Mouse (Mus musculus) lung, adult 2 months (tissue): Measurements from ENCODE around the gene Cwc25. TPM values are rescaled to one million over a fixed set of nuclear protein-coding genes. Genes with fewer than 3 reads are reported as not detected.
A peak's percentile ranks its signal among the peaks of the same experiment; 100 is the strongest.

Experiments
- DNase-seq: peaks from one replicate; pipeline ENCODE4 v3.0.0; 2022
- H3K4me1 ChIP-seq: fragments of 200-500 bp; 2 replicates; pipeline ENCODE4 v1.6.1; 2011; ENCODE audit warnings: low read length; ENCODE audit not compliant: control insufficient read depth, insufficient read depth
- H3K4me3 ChIP-seq: fragments of 200-500 bp; replicated peaks from 2 replicates; pipeline ENCODE3; 2011; ENCODE audit warnings: low read depth, mild to moderate bottlenecking, control low read depth, low read length; ENCODE audit errors: extremely low read depth
- CTCF ChIP-seq: fragments of 200-500 bp; IDR thresholded peaks from 2 replicates; pipeline ENCODE4 v1.5.1; 2011; ENCODE audit warnings: mild to moderate bottlenecking, low read length, control low read depth; ENCODE audit not compliant: insufficient read depth
- POLR2A ChIP-seq: fragments of 200-500 bp; IDR thresholded peaks from 2 replicates; pipeline ENCODE4 v1.6.1; 2011; ENCODE audit warnings: low read depth, mild to moderate bottlenecking, control low read depth, low read length, borderline replicate concordance; ENCODE audit errors: extremely low read depth
- WGBS: fragments of 180-500 bp; shearing (Covaris S2); methylation state at CpG from one replicate; pipeline ENCODE4 v1.1.7; 2018; 5-methylcytosine and 5-hydroxymethylcytosine counted together
- polyA plus RNA-seq: library from polyadenylated mRNA; depleted of rRNA; stranded (reverse); fragments of >200 nt; gene quantifications from 2 replicates; pipeline ENCODE4 v1.2.3, GENCODE M21; 2012; rRNA removed

Gene Cwc25
- 7.0 and 11.6 TPM in 2 replicates for polyA plus RNA-seq

- WGBS: under 1% methylated on average over 38 of the region's 38 CpGs
- DNase-seq: peak; percentile 96
- peak; percentile 98 for TF ChIP-seq POLR2A
- TF ChIP-seq CTCF: no peak
- Histone ChIP-seq H3K4me3 (peak within 1 kb of the TSS; percentile 99), H3K4me1 (peaks cover 6% of the 10 kb centered on the region)
Measured at GRCm38 (mm10) chr11:97766154-97766881, at the start of gene Cwc25. Cwc25 (minus strand) TSS chr11:97766556.

GRCm38 (mm10) chr11:97815736-97816135 lies 49.4 kb upstream of the Cwc25 start:
- 67% methylated on average over 11 of the region's 11 CpGs for WGBS
- no peak for DNase-seq
- H3K4me3 ChIP-seq: no peak overlapping the region
- peaks cover 62% of the 10 kb centered on the region for H3K4me1 ChIP-seq
- no peak for TF ChIP-seq CTCF
- TF ChIP-seq POLR2A: no peak

- no peak overlapping the region for H3K4me3 ChIP-seq
- TF ChIP-seq CTCF (no peak), POLR2A (no peak)
- H3K4me1 ChIP-seq: peaks cover 64% of the 10 kb centered on the region
- 35% methylated on average over 17 of the region's 17 CpGs for WGBS
- no peak for DNase-seq
Measured at GRCm38 (mm10) chr11:97813746-97814515, 47.6 kb upstream of the Cwc25 start.

- H3K4me1 ChIP-seq: peaks cover 64% of the 10 kb centered on the region
- TF ChIP-seq CTCF: no peak
- TF ChIP-seq POLR2A: no peak
Measured at GRCm38 (mm10) chr11:97813085-97813484, 46.7 kb upstream of the Cwc25 start.

GRCm38 (mm10) chr11:97812491-97812921 lies 46.1 kb upstream of the Cwc25 start:
- TF ChIP-seq CTCF (no peak), POLR2A (no peak)
- Histone ChIP-seq H3K4me1 (peaks cover 66% of the 10 kb centered on the region), H3K4me3 (no peak overlapping the region)
- WGBS: 69% methylated on average over 3 of the region's 3 CpGs
- DNase-seq: no peak

More at GRCm38 (mm10) chr11:97813085-97813484, 46.7 kb upstream of the Cwc25 start:
- 36% methylated on average over 7 of the region's 7 CpGs for WGBS
- H3K4me3 ChIP-seq: no peak overlapping the region
- no peak for DNase-seq

- no peak for DNase-seq
- TF ChIP-seq POLR2A (no peak), CTCF (no peak)
- no peak overlapping the region for H3K4me3 ChIP-seq
- peaks cover 60% of the 10 kb centered on the region for H3K4me1 ChIP-seq
- 46% methylated on average over 13 of the region's 13 CpGs for WGBS
Measured at GRCm38 (mm10) chr11:97811569-97812362, 45.4 kb upstream of the Cwc25 start.

- peaks cover 59% of the 10 kb centered on the region for H3K4me1 ChIP-seq
- no peak overlapping the region for H3K4me3 ChIP-seq
- no peak for DNase-seq
- no peak for TF ChIP-seq CTCF
- no peak for TF ChIP-seq POLR2A
- WGBS: 38% methylated on average over 3 of the region's 3 CpGs
Measured at GRCm38 (mm10) chr11:97810970-97811369, 44.6 kb upstream of the Cwc25 start.

- no peak overlapping the region for H3K4me3 ChIP-seq
- WGBS: 49% methylated on average over 7 of the region's 7 CpGs
- peaks cover 63% of the 10 kb centered on the region for H3K4me1 ChIP-seq
- no peak for TF ChIP-seq CTCF
- no peak for TF ChIP-seq POLR2A
- DNase-seq: no peak
Measured at GRCm38 (mm10) chr11:97810356-97810755, 44.0 kb upstream of the Cwc25 start.
